Mouse (Mus musculus): ENCODE results near the gene Apba2. TPM values are rescaled to one million over a fixed set of nuclear protein-coding genes. Genes with fewer than 3 reads are reported as not detected.

The Apba2 gene
- polyA plus RNA-seq, 1 experiment from 2014 or later = 106 TPM

GRCm38 (mm10) chr7:64645458-64645857, 144.0 kb downstream of the Apba2 start:
- peaks cover 7% of the 10 kb centered on the region; the same call in 1 of the 2 replicates for H3K4me1 ChIP-seq
- no peak overlapping the region for H3K27ac ChIP-seq
- H3K9ac ChIP-seq = no peak overlapping the region
- ATAC-seq (ENCODE audit: low FRiP score) = no peak
- no peak overlapping the region for H3K4me2 ChIP-seq
- no peaks in the 10 kb centered on the region for H3K27me3 ChIP-seq
- H3K9me3 ChIP-seq = no peaks in the 10 kb centered on the region
- no peak overlapping the region for H3K4me3 ChIP-seq (replicated peaks)
- 82% methylated on average over 3 of the region's 3 CpGs for WGBS
- no peaks in the 10 kb centered on the region for H3K36me3 ChIP-seq (replicated peaks)

- WGBS = 54% methylated on average over 6 of the region's 6 CpGs
- Histone ChIP-seq H3K9ac (no peak overlapping the region), H3K4me3 (replicated peaks) (no peak overlapping the region), H3K4me1 (peaks cover 7% of the 10 kb centered on the region; the same call in 1 of the 2 replicates), H3K27ac (no peak overlapping the region), H3K27me3 (no peaks in the 10 kb centered on the region), H3K4me2 (no peak overlapping the region), H3K9me3 (no peaks in the 10 kb centered on the region), H3K36me3 (replicated peaks) (no peaks in the 10 kb centered on the region)
- 0 out of 2 replicates have a peak, but pooled peaks have one; percentile 14 for ATAC-seq (ENCODE audit: low FRiP score)
Observed at GRCm38 (mm10) chr7:64646046-64646445, 144.5 kb downstream of the Apba2 start.

DNA sequence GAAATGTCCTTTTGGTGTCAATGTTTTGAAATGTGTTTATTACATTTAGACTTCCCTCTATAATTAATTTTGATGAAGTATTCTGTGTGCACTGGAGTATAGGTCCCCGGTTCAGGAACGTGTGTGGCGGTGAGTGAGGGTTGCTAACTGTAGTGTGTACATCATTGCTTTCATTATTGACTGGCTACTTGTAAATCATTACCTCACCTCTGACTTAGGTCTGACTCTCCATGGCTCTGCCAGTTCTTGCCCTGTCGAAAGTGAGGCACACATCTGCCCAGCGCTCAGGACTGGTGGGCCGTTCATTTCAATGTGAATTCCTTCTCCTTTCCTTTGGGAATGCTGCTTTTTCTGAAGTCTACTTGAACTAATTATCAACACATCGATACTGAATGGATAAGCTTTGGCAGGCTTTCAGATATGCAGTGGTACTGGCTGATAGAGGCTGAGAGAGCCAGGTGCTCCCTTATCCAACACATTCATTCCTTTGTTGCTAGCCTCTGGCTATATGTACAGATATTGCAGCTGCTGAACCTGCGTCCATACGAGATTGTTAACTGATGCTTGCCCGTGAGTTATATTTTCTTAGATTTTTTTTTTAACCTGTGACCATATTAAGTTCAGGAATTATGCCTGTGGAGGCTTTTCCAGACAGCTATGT, 147.6 kb downstream of the Apba2 start:
- ATAC-seq (ENCODE audit: low FRiP score) = no peak
- H3K4me3 ChIP-seq (replicated peaks) = no peak overlapping the region

GRCm38 (mm10) chr7:64651963-64652362, 150.5 kb downstream of the Apba2 start:
- WGBS = 69% methylated on average over 3 of the region's 3 CpGs
- H3K27ac ChIP-seq = no peak overlapping the region
- no peak overlapping the region for H3K4me2 ChIP-seq

More for the DNA sequence above, 147.6 kb downstream of the Apba2 start:
- H3K27me3 ChIP-seq = no peaks in the 10 kb centered on the region
- WGBS = 69% methylated on average over 10 of the region's 10 CpGs
- H3K9ac ChIP-seq = no peak overlapping the region
- no peaks in the 10 kb centered on the region for H3K36me3 ChIP-seq (replicated peaks)
- peaks cover 13% of the 10 kb centered on the region for H3K4me1 ChIP-seq
- no peak overlapping the region for H3K4me2 ChIP-seq
- no peak overlapping the region for H3K27ac ChIP-seq
- H3K9me3 ChIP-seq = no peaks in the 10 kb centered on the region

GRCm38 (mm10) chr7:64656787-64657186, 155.3 kb downstream of the Apba2 start:
- Histone ChIP-seq H3K36me3 (replicated peaks) (no peaks in the 10 kb centered on the region), H3K4me1 (peaks cover 17% of the 10 kb centered on the region), H3K9ac (no peak overlapping the region), H3K27ac (no peak overlapping the region), H3K9me3 (no peaks in the 10 kb centered on the region), H3K4me3 (replicated peaks) (no peak overlapping the region), H3K4me2 (no peak overlapping the region), H3K27me3 (no peaks in the 10 kb centered on the region)
- no peak for ATAC-seq (ENCODE audit: low FRiP score)
- WGBS = 76% methylated on average over 7 of the region's 7 CpGs

More at GRCm38 (mm10) chr7:64651963-64652362, 150.5 kb downstream of the Apba2 start:
- Histone ChIP-seq H3K9me3 (no peaks in the 10 kb centered on the region), H3K4me3 (replicated peaks) (no peak overlapping the region), H3K36me3 (replicated peaks) (no peaks in the 10 kb centered on the region), H3K9ac (no peak overlapping the region), H3K4me1 (peaks cover 13% of the 10 kb centered on the region), H3K27me3 (no peaks in the 10 kb centered on the region)
- ATAC-seq (ENCODE audit: low FRiP score) = no peak

- 82% methylated on average over 4 of the region's 4 CpGs for WGBS
- no peak for ATAC-seq (ENCODE audit: low FRiP score)
- H3K4me2 ChIP-seq = no peak overlapping the region
Observed at GRCm38 (mm10) chr7:64658914-64659313, 157.4 kb downstream of the Apba2 start.

GRCm38 (mm10) chr7:64659328-64659727, 157.8 kb downstream of the Apba2 start:
- Histone ChIP-seq H3K27ac (no peak overlapping the region), H3K4me3 (replicated peaks) (no peak overlapping the region), H3K36me3 (replicated peaks) (no peaks in the 10 kb centered on the region), H3K27me3 (no peaks in the 10 kb centered on the region), H3K9me3 (no peaks in the 10 kb centered on the region), H3K4me2 (no peak overlapping the region), H3K9ac (no peak overlapping the region), H3K4me1 (peaks cover 11% of the 10 kb centered on the region)
- ATAC-seq (ENCODE audit: low FRiP score) = no peak
- WGBS = 62% methylated on average over 8 of the region's 8 CpGs

More at GRCm38 (mm10) chr7:64658914-64659313, 157.4 kb downstream of the Apba2 start:
- no peaks in the 10 kb centered on the region for H3K36me3 ChIP-seq (replicated peaks)
- no peak overlapping the region for H3K27ac ChIP-seq
- H3K4me1 ChIP-seq = peaks cover 11% of the 10 kb centered on the region
- no peaks in the 10 kb centered on the region for H3K9me3 ChIP-seq
- no peak overlapping the region for H3K9ac ChIP-seq
- H3K4me3 ChIP-seq (replicated peaks) = no peak overlapping the region
- no peaks in the 10 kb centered on the region for H3K27me3 ChIP-seq

- Histone ChIP-seq H3K9ac (no peak overlapping the region), H3K27ac (no peak overlapping the region), H3K27me3 (no peaks in the 10 kb centered on the region), H3K4me1 (peaks cover 11% of the 10 kb centered on the region), H3K36me3 (replicated peaks) (no peaks in the 10 kb centered on the region), H3K4me2 (no peak overlapping the region), H3K4me3 (replicated peaks) (no peak overlapping the region), H3K9me3 (no peaks in the 10 kb centered on the region)
- WGBS = 95% methylated on average over 5 of the region's 5 CpGs
- ATAC-seq (ENCODE audit: low FRiP score) = no peak
Observed at GRCm38 (mm10) chr7:64662506-64662905, 161.0 kb downstream of the Apba2 start.

GRCm38 (mm10) chr7:64663600-64663999, 162.1 kb downstream of the Apba2 start:
- Histone ChIP-seq H3K9ac (no peak overlapping the region), H3K36me3 (replicated peaks) (0 out of 2 replicates have a peak, but pooled peaks cover 4% of the 10 kb centered on the region), H3K27ac (no peak overlapping the region), H3K4me2 (no peak overlapping the region), H3K4me1 (peaks cover 5% of the 10 kb centered on the region; the same call in 1 of the 2 replicates), H3K27me3 (no peaks in the 10 kb centered on the region), H3K4me3 (replicated peaks) (no peak overlapping the region), H3K9me3 (no peaks in the 10 kb centered on the region)
- 90% methylated on average over 3 of the region's 3 CpGs for WGBS
- no peak for ATAC-seq (ENCODE audit: low FRiP score)

DNA sequence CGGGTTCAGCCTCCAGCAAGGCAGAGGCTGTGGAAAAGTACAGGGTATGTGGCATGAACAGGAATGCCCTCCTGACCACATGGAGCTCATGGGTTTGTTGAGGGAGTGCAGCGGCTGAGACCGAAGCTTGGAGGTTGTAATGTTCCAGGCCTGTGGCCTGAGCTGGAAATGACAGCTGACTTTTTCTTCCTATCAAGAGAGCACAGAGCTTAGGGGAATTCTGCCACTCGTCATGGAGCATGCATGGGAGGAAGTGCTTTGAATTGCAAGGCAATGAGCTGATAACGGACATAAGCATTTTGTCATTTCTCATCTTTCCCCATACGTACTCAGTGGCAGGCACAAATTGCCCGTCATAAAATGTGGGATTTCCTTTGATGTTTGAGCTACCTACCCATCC, 163.6 kb downstream of the Apba2 start:
- ATAC-seq (ENCODE audit: low FRiP score) = no peak
- Histone ChIP-seq H3K4me3 (replicated peaks) (no peak overlapping the region), H3K27me3 (no peaks in the 10 kb centered on the region), H3K4me2 (no peak overlapping the region), H3K27ac (no peak overlapping the region), H3K9ac (no peak overlapping the region), H3K4me1 (no peaks in the 10 kb centered on the region), H3K9me3 (no peaks in the 10 kb centered on the region), H3K36me3 (replicated peaks) (0 out of 2 replicates have a peak, but pooled peaks cover 4% of the 10 kb centered on the region)
- 83% methylated on average over 7 of the region's 7 CpGs for WGBS

DNA sequence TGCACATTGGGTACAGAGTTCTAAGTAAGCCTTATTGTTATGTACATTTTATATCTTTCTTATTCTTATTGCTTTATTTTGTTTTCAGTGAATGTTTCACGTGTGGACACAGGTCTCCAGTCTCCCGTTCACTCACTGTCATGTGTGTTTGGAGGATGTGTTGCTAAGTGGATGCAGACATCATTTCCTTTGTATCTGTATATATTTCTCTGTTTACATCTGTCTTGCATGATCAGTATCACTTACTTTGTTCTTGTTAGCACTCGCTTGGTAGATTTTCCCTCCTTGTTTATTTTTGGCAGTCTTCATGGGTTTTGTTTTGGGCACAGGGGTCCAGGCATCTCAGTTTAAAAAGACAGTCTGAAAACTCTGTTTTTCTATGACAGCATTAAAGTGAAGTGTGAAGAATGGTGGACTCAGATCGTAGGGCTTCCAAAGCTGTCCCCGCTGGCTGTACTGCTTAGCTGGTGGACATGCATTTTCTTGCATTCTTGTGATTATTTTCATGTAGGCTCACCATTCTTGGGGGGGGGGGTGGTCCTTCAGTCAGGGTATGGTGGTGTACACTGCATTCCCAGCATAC, 164.3 kb downstream of the Apba2 start:
- H3K9me3 ChIP-seq = no peaks in the 10 kb centered on the region
- no peak overlapping the region for H3K4me2 ChIP-seq
- 0 out of 2 replicates have a peak, but pooled peaks cover 4% of the 10 kb centered on the region for H3K36me3 ChIP-seq (replicated peaks)
- no peak overlapping the region for H3K27ac ChIP-seq
- no peaks in the 10 kb centered on the region for H3K27me3 ChIP-seq
- no peak overlapping the region for H3K9ac ChIP-seq
- H3K4me1 ChIP-seq = no peaks in the 10 kb centered on the region
- WGBS = 92% methylated on average over 5 of the region's 5 CpGs
- ATAC-seq (ENCODE audit: low FRiP score) = no peak
- H3K4me3 ChIP-seq (replicated peaks) = no peak overlapping the region

DNA sequence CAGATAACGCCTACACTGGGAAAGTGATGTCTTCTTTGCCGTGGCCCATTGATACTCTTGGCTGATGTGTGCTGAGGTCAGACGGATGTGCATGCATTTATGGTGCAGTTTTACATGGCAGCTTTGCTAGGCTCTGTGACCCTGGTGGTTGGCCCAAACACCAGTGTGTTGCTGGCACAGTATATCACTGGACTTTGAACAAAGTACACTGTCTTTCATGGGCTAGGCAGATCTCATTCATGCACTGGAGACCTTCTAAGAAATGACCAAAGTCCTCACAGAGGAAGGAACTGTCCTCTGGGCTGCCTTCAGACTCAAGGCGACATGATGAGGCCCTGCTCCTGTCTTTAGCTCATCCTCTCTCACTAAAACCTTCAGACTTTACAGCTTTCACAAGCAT, 166.5 kb downstream of the Apba2 start:
- no peak overlapping the region for H3K9ac ChIP-seq
- H3K9me3 ChIP-seq = no peaks in the 10 kb centered on the region
- H3K27me3 ChIP-seq = no peaks in the 10 kb centered on the region
- no peak for ATAC-seq (ENCODE audit: low FRiP score)
- 0 out of 2 replicates have a peak, but pooled peaks cover 4% of the 10 kb centered on the region for H3K36me3 ChIP-seq (replicated peaks)
- no peak overlapping the region for H3K4me2 ChIP-seq
- H3K4me1 ChIP-seq = no peaks in the 10 kb centered on the region
- no peak overlapping the region for H3K27ac ChIP-seq
- 94% methylated on average over 4 of the region's 4 CpGs for WGBS
- H3K4me3 ChIP-seq (replicated peaks) = no peak overlapping the region
